ENCODE assay signal across 13 mouse cellular contexts in genomic region chr17:35639352-35639751, GRCm38 (mm10). TPM values are rescaled to one million over a fixed set of nuclear protein-coding genes. Genes with fewer than 3 reads are reported as not detected.
DNase-seq lines count a peak whose midpoint lies in the region; ATAC-seq lines count a peak whose summit lies in the region.
"Had no signal": no experiment of that assay in that cellular context is flagged by ENCODE, and none has a peak within 500 bp of the region (broad histone marks: within the 10 kb centered on the region; RNA-seq: fewer than 3 reads in every experiment).

No protein-coding gene starts in this region.

- 29% methylated on average over 6 of the region's 6 CpGs for whole genome bisulfite sequencing in heart, embryonic 14.5 days
- 52% methylated on average over 6 of the region's 6 CpGs for WGBS in lung, embryonic 15.5 days
- WGBS in heart, embryonic 16.5 days, result 31% methylated on average over 6 of the region's 6 CpGs
- 54% methylated on average over 6 of the region's 6 CpGs for WGBS in stomach, embryonic 14.5 days

- peak overlapping the region; percentile 62 for H3K27ac ChIP-seq in heart, embryonic 14.5 days (replicated peaks in 1 of 2; ENCODE audit: control insufficient read depth in 1 of 2, insufficient read depth in 1 of 2, low read depth in 2 of 2, low read length in 2 of 2)
- peak overlapping the region; percentile 91 for H3K27ac ChIP-seq in lung, embryonic 15.5 days
- H3K27ac ChIP-seq in heart, embryonic 16.5 days (ENCODE audit: low read length), result peak overlapping the region; percentile 76
- H3K27ac ChIP-seq in stomach, embryonic 14.5 days (ENCODE audit: low read length), result peak overlapping the region; percentile 84
- H3K27ac ChIP-seq: forebrain, embryonic 12.5 days; midbrain, embryonic 15.5 days had no signal

- H3K27me3 ChIP-seq in heart, embryonic 14.5 days (ENCODE audit: control insufficient read depth, insufficient read depth, low read length), result peaks cover 12% of the 10 kb centered on the region
- H3K27me3 ChIP-seq in lung, embryonic 15.5 days, result peaks cover 5% of the 10 kb centered on the region; the same call in 1 of the 2 replicates
- H3K27me3 ChIP-seq in heart, embryonic 16.5 days (ENCODE audit: control insufficient read depth, insufficient read depth, low read length), result peaks cover 3% of the 10 kb centered on the region; the same call in 1 of the 2 replicates
- no peaks in the 10 kb centered on the region for H3K27me3 ChIP-seq in stomach, embryonic 14.5 days (ENCODE audit: control insufficient read depth, insufficient read depth, low read length)

- H3K36me3 ChIP-seq in heart, embryonic 14.5 days (ENCODE audit: control insufficient read depth, insufficient read depth, low read length), result no peaks in the 10 kb centered on the region
- no peaks in the 10 kb centered on the region for H3K36me3 ChIP-seq in lung, embryonic 15.5 days
- no peaks in the 10 kb centered on the region for H3K36me3 ChIP-seq in heart, embryonic 16.5 days (ENCODE audit: control insufficient read depth, insufficient read depth)
- H3K36me3 ChIP-seq in stomach, embryonic 14.5 days (ENCODE audit: control insufficient read depth, insufficient read depth, low read length), result no peaks in the 10 kb centered on the region
- H3K36me3 ChIP-seq: forebrain, embryonic 12.5 days; midbrain, embryonic 15.5 days had no signal

- peaks cover 3 to 12% of the 10 kb centered on the region in 2 experiments for H3K4me1 ChIP-seq in heart, embryonic 14.5 days (ENCODE audit: control insufficient read depth in 2 of 2, insufficient read depth in 2 of 2, low read length in 2 of 2)
- H3K4me1 ChIP-seq in lung, embryonic 15.5 days, result peaks cover 40% of the 10 kb centered on the region
- H3K4me1 ChIP-seq in heart, embryonic 16.5 days (ENCODE audit: control insufficient read depth, insufficient read depth, low read length), result peaks cover 10% of the 10 kb centered on the region
- peaks cover 6% of the 10 kb centered on the region; the same call in 1 of the 2 replicates for H3K4me1 ChIP-seq in stomach, embryonic 14.5 days (ENCODE audit: control insufficient read depth, insufficient read depth, low read length)
- H3K4me1 ChIP-seq: midbrain, embryonic 15.5 days had no signal

- H3K4me3 ChIP-seq in heart, embryonic 14.5 days (ENCODE audit: control insufficient read depth in 1 of 2, insufficient read depth in 1 of 2, low read depth in 1 of 2, low read length in 2 of 2), result peak overlapping the region in 1 of 2 experiments; percentile 10; a peak in 1 of 4 replicates
- peak overlapping the region; percentile 13; the same call in 1 of the 2 replicates for H3K4me3 ChIP-seq in lung, embryonic 15.5 days
- peak overlapping the region; percentile 32 for H3K4me3 ChIP-seq in heart, embryonic 16.5 days (ENCODE audit: low read length)
- H3K4me3 ChIP-seq in stomach, embryonic 14.5 days (ENCODE audit: low read depth, low read length), result no peak overlapping the region
- H3K4me3 ChIP-seq: forebrain, embryonic 12.5 days; midbrain, embryonic 15.5 days had no signal

- ATAC-seq in heart, embryonic 14.5 days (ENCODE audit: insufficient number of reproducible peaks, insufficient read depth, low FRiP score, low read depth), result no peak
- no peak for ATAC-seq in lung, embryonic 15.5 days (ENCODE audit: borderline replicate concordance, extremely low read depth, low FRiP score, low TSS enrichment)
- no peak for ATAC-seq in heart, embryonic 16.5 days (replicated peaks; ENCODE audit: extremely low read depth, insufficient read depth, low FRiP score)
- ATAC-seq in stomach, embryonic 14.5 days (ENCODE audit: insufficient number of reproducible peaks, insufficient read depth, low FRiP score, low read depth), result no peak

- H3K9ac ChIP-seq in heart, embryonic 14.5 days (ENCODE audit: low read length), result no peak overlapping the region; the same call in 1 of the 2 replicates
- H3K9ac ChIP-seq in lung, embryonic 15.5 days, result no peak overlapping the region
- peak overlapping the region; percentile 38 for H3K9ac ChIP-seq in heart, embryonic 16.5 days (ENCODE audit: low read length)
- no peak overlapping the region for H3K9ac ChIP-seq in stomach, embryonic 14.5 days (replicated peaks; ENCODE audit: low read depth, low read length)
- H3K9ac ChIP-seq: forebrain, embryonic 12.5 days; liver, postnatal 0 days; midbrain, embryonic 15.5 days had no signal

- peak overlapping the region; percentile 57 for H3K4me2 ChIP-seq in heart, embryonic 14.5 days (ENCODE audit: low read length)
- peak overlapping the region; percentile 49 for H3K4me2 ChIP-seq in lung, embryonic 15.5 days
- H3K4me2 ChIP-seq in heart, embryonic 16.5 days (ENCODE audit: low read depth, low read length), result peak overlapping the region; percentile 58
- 0 out of 2 replicates have a peak overlapping the region, but pooled peaks have one; percentile 1 for H3K4me2 ChIP-seq in stomach, embryonic 14.5 days (replicated peaks; ENCODE audit: low read depth, low read length)

- DNase-seq in heart, adult 9 months (ENCODE audit: low spot score in 2 of 2), result no peak
- DNase-seq in lung, postnatal 14 days, result no peak
- no peak for DNase-seq in thymus, postnatal 10 days (ENCODE audit: low spot score in 2 of 2)

- H3K9me3 ChIP-seq in heart, embryonic 14.5 days (ENCODE audit: control insufficient read depth, low read length), result no peaks in the 10 kb centered on the region
- no peaks in the 10 kb centered on the region for H3K9me3 ChIP-seq in lung, embryonic 15.5 days
- H3K9me3 ChIP-seq in heart, embryonic 16.5 days (replicated peaks; ENCODE audit: control insufficient read depth, low read length), result no peaks in the 10 kb centered on the region
- no peaks in the 10 kb centered on the region for H3K9me3 ChIP-seq in stomach, embryonic 14.5 days (ENCODE audit: control insufficient read depth, low read depth, low read length)
- H3K9me3 ChIP-seq: forebrain, embryonic 12.5 days; midbrain, embryonic 15.5 days had no signal

RNA-seq across cellular contexts. Expression of gene Mucl3, which starts 4.1 kb away (rescaled TPM):
- polyA plus RNA-seq in heart, embryonic 14.5 days (2014; fragmentation: Nextera tagmentation; extraction: Ambion mirVana), result 0.09 TPM in 1 of 2 replicates, not detected in the other
- 1.2 and 1.3 TPM in 2 replicates for polyA plus RNA-seq in lung, embryonic 15.5 days (2015; fragmentation: Nextera tagmentation; extraction: Ambion mirVana)
- 0.29 and 0.42 TPM in 2 replicates for polyA plus RNA-seq in heart, embryonic 16.5 days (2015; fragmentation: Nextera tagmentation; extraction: Ambion mirVana)
- 13.2 and 13.4 TPM in 2 replicates for polyA plus RNA-seq in stomach, embryonic 14.5 days (2014; fragmentation: Nextera tagmentation; extraction: Ambion mirVana)
- polyA plus RNA-seq: cerebellum, adult 2 months; kidney, adult 2 months; liver, postnatal 0 days; midbrain, embryonic 15.5 days; neural tube, embryonic 14.5 days had no signal

RNA-seq across cellular contexts. Expression of gene Gm9573, which starts 12.9 kb away (rescaled TPM):
- polyA plus RNA-seq in heart, embryonic 14.5 days (2014; fragmentation: Nextera tagmentation; extraction: Ambion mirVana), result not detected in 2 replicates
- not detected in 2 replicates for polyA plus RNA-seq in lung, embryonic 15.5 days (2015; fragmentation: Nextera tagmentation; extraction: Ambion mirVana)
- polyA plus RNA-seq in heart, embryonic 16.5 days (2015; fragmentation: Nextera tagmentation; extraction: Ambion mirVana), result not detected in 2 replicates
- polyA plus RNA-seq in stomach, embryonic 14.5 days (2014; fragmentation: Nextera tagmentation; extraction: Ambion mirVana), result not detected in 2 replicates
- polyA plus RNA-seq: cerebellum, adult 2 months; forebrain, embryonic 12.5 days; kidney, adult 2 months; liver, postnatal 0 days; midbrain, embryonic 15.5 days; neural tube, embryonic 14.5 days had no signal

RNA-seq across cellular contexts. Expression of gene Vars2, which starts 28.0 kb away (rescaled TPM):
- polyA plus RNA-seq in heart, embryonic 14.5 days (2014; fragmentation: Nextera tagmentation; extraction: Ambion mirVana), result 10.8 and 12.7 TPM in 2 replicates
- 20.7 and 22.4 TPM in 2 replicates for polyA plus RNA-seq in lung, embryonic 15.5 days (2015; fragmentation: Nextera tagmentation; extraction: Ambion mirVana)
- polyA plus RNA-seq in heart, embryonic 16.5 days (2015; fragmentation: Nextera tagmentation; extraction: Ambion mirVana), result 12.8 and 17.1 TPM in 2 replicates
- polyA plus RNA-seq in stomach, embryonic 14.5 days (2014; fragmentation: Nextera tagmentation; extraction: Ambion mirVana), result 14.0 and 18.7 TPM in 2 replicates

RNA-seq across cellular contexts. Expression of gene Gtf2h4, which starts 34.2 kb away (rescaled TPM):
- 21.9 and 23.8 TPM in 2 replicates for polyA plus RNA-seq in heart, embryonic 14.5 days (2014; fragmentation: Nextera tagmentation; extraction: Ambion mirVana)
- polyA plus RNA-seq in lung, embryonic 15.5 days (2015; fragmentation: Nextera tagmentation; extraction: Ambion mirVana), result 48.8 and 49.9 TPM in 2 replicates
- polyA plus RNA-seq in heart, embryonic 16.5 days (2015; fragmentation: Nextera tagmentation; extraction: Ambion mirVana), result 29.6 and 30.8 TPM in 2 replicates
- polyA plus RNA-seq in stomach, embryonic 14.5 days (2014; fragmentation: Nextera tagmentation; extraction: Ambion mirVana), result 40.1 and 42.7 TPM in 2 replicates

RNA-seq across cellular contexts. Expression of gene Sfta2, which starts 38.0 kb away (rescaled TPM):
- polyA plus RNA-seq in heart, embryonic 14.5 days (2014; fragmentation: Nextera tagmentation; extraction: Ambion mirVana), result not detected in 2 replicates
- 111 and 121 TPM in 2 replicates for polyA plus RNA-seq in lung, embryonic 15.5 days (2015; fragmentation: Nextera tagmentation; extraction: Ambion mirVana)
- polyA plus RNA-seq in heart, embryonic 16.5 days (2015; fragmentation: Nextera tagmentation; extraction: Ambion mirVana), result 1.1 and 14.0 TPM in 2 replicates
- polyA plus RNA-seq in stomach, embryonic 14.5 days (2014; fragmentation: Nextera tagmentation; extraction: Ambion mirVana), result 20.2 and 25.2 TPM in 2 replicates
- polyA plus RNA-seq: cerebellum, adult 2 months; forebrain, embryonic 12.5 days; liver, postnatal 0 days; midbrain, embryonic 15.5 days; neural tube, embryonic 14.5 days had no signal

Comparison
In these comparisons a context has a peak if more than half of its experiments do, and no peak if none do; other contexts are left out.
1. H3K4me2 ChIP-seq: peak in every context shown above with its lines; median percentile 58 in heart, embryonic 16.5 days; 57 in heart, embryonic 14.5 days; 49 in lung, embryonic 15.5 days; 1 in stomach, embryonic 14.5 days.